Mouse (Mus musculus): ENCODE measurements around the gene Glis3.

DNA sequence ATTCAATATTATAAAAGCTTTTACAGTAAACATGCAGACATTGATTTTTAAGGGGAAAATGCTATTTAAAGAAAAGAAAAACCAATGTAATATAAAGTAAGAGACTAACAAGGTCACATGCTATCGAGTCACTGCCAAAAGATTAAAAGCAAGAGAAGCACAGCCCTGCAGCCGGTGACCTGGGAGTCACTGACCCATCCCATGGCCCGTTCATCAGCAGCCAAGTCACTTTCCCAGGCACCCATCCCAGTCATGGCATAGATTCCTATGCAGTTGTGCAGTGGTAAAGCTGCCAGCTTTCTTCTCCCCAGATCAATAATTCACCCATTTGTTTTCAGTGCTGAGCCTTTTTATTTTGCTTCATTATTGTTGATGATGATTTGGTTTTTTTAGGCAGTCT, 110.0 kb downstream of the Glis3 start:
- TF ChIP-seq FLI1 (IDR thresholded peaks at IDR 0.05; ENCODE audit: low read length) (no peak), GATA1 (IDR thresholded peaks at IDR 0.05; ENCODE audit: borderline replicate concordance, low read length) (no peak)
